In genomic region chr4:155578336-155579125, GRCm38 (mm10) we compare ENCODE assay signal across 12 mouse cellular contexts. TPM values are rescaled to one million over a fixed set of nuclear protein-coding genes. Genes with fewer than 3 reads are reported as not detected.
A peak's percentile ranks its signal among the peaks of the same experiment; 100 is the strongest.
DNase-seq lines count a peak whose midpoint lies in the region; ATAC-seq and TF ChIP-seq lines count a peak whose summit lies in the region.
"Had no signal": no experiment of that assay in that cellular context is flagged by ENCODE, and none has a peak within 500 bp of the region (broad histone marks: within the 10 kb centered on the region; RNA-seq: fewer than 3 reads in every experiment).

No protein-coding gene starts in this region.

- no peak for TF ChIP-seq POLR2A in lung, adult 2 months (IDR thresholded peaks at IDR 0.05; ENCODE audit: borderline replicate concordance, extremely low read depth, low read depth, low read length)

- WGBS in lung, adult 2 months: 77% methylated on average over 7 of the region's 7 CpGs
- 90% methylated on average over 7 of the region's 7 CpGs for WGBS in hindbrain, embryonic 11.5 days
- 88% methylated on average over 7 of the region's 7 CpGs for WGBS in intestine, postnatal 0 days

- no peaks in the 10 kb centered on the region for H3K27me3 ChIP-seq in hindbrain, embryonic 11.5 days (ENCODE audit: control insufficient read depth, insufficient read depth, low read length)
- H3K27me3 ChIP-seq in intestine, postnatal 0 days (replicated peaks; ENCODE audit: control insufficient read depth, insufficient read depth, low read length): no peaks in the 10 kb centered on the region
- H3K27me3 ChIP-seq: CH12.LX; embryonic facial prominence, embryonic 12.5 days; hindbrain, embryonic 12.5 days had no signal

- H3K4me2 ChIP-seq in hindbrain, embryonic 11.5 days (replicated peaks; ENCODE audit: low read depth, low read length): no peak overlapping the region
- H3K4me2 ChIP-seq in intestine, postnatal 0 days (replicated peaks; ENCODE audit: low read depth): no peak overlapping the region
- H3K4me2 ChIP-seq: embryonic facial prominence, embryonic 12.5 days; hindbrain, embryonic 12.5 days had no signal

- H3K4me1 ChIP-seq in lung, adult 2 months (ENCODE audit: control insufficient read depth, insufficient read depth, low read length): no peaks in the 10 kb centered on the region; the same call in 1 of the 2 replicates
- no peaks in the 10 kb centered on the region for H3K4me1 ChIP-seq in hindbrain, embryonic 11.5 days (replicated peaks; ENCODE audit: control insufficient read depth, insufficient read depth, low read length)
- H3K4me1 ChIP-seq in intestine, postnatal 0 days (replicated peaks; ENCODE audit: control insufficient read depth, insufficient read depth, low read length): 0 out of 2 replicates have a peak, but pooled peaks cover 3% of the 10 kb centered on the region
- H3K4me1 ChIP-seq: embryonic facial prominence, embryonic 12.5 days; hindbrain, embryonic 12.5 days had no signal

- TF ChIP-seq CTCF in lung, adult 2 months (IDR thresholded peaks at IDR 0.05; ENCODE audit: insufficient read depth, low read length): no peak
- TF ChIP-seq CTCF in intestine, postnatal 0 days (IDR thresholded peaks at IDR 0.05; ENCODE audit: low read depth): no peak

- 0 out of 2 replicates have a peak, but pooled peaks cover 3% of the 10 kb centered on the region for H3K36me3 ChIP-seq in hindbrain, embryonic 11.5 days (ENCODE audit: control insufficient read depth, insufficient read depth, low read length)
- H3K36me3 ChIP-seq in intestine, postnatal 0 days (ENCODE audit: control insufficient read depth, insufficient read depth): peaks cover 26% of the 10 kb centered on the region

- peak; percentile 42 to 54 for DNase-seq in lung, adult 18-20 months
- no peak for DNase-seq in lung, adult 2 months
- DNase-seq in adrenal gland, postnatal 36 days: peak; percentile 95
- peak; percentile 40 for DNase-seq in heart, postnatal 4 days
- DNase-seq in skeletal muscle tissue, adult 2 months (ENCODE audit: low read depth, low spot score): peak; percentile 80
- DNase-seq in cerebellum, postnatal 25 days: no peak
- DNase-seq in hindbrain, embryonic 11.5 days (ENCODE audit: low spot score): no peak

- H3K9me3 ChIP-seq in hindbrain, embryonic 11.5 days (ENCODE audit: control insufficient read depth, low read length): no peaks in the 10 kb centered on the region
- H3K9me3 ChIP-seq in intestine, postnatal 0 days (ENCODE audit: control insufficient read depth): no peaks in the 10 kb centered on the region
- H3K9me3 ChIP-seq: embryonic facial prominence, embryonic 12.5 days; hindbrain, embryonic 12.5 days had no signal

- H3K9ac ChIP-seq in hindbrain, embryonic 11.5 days (ENCODE audit: low read depth, low read length): no peak overlapping the region
- no peak overlapping the region for H3K9ac ChIP-seq in intestine, postnatal 0 days (ENCODE audit: low read depth, low read length)
- H3K9ac ChIP-seq: embryonic facial prominence, embryonic 12.5 days; hindbrain, embryonic 12.5 days; liver, embryonic 14.5 days had no signal

- H3K4me3 ChIP-seq in lung, adult 2 months (replicated peaks; ENCODE audit: extremely low read depth, low read depth, low read length): no peak overlapping the region
- no peak overlapping the region for H3K4me3 ChIP-seq in hindbrain, embryonic 11.5 days (ENCODE audit: low read depth, low read length)
- H3K4me3 ChIP-seq in intestine, postnatal 0 days (ENCODE audit: low read depth, low read length): no peak overlapping the region
- H3K4me3 ChIP-seq: embryonic facial prominence, embryonic 12.5 days; hindbrain, embryonic 12.5 days had no signal

- no peak overlapping the region for H3K27ac ChIP-seq in hindbrain, embryonic 11.5 days (ENCODE audit: low read depth, low read length)
- H3K27ac ChIP-seq in intestine, postnatal 0 days (ENCODE audit: low read depth, low read length): no peak overlapping the region
- H3K27ac ChIP-seq: embryonic facial prominence, embryonic 12.5 days; hindbrain, embryonic 12.5 days; liver, embryonic 14.5 days had no signal

- ATAC-seq in hindbrain, embryonic 11.5 days (ENCODE audit: low FRiP score): no peak
- no peak for ATAC-seq in intestine, postnatal 0 days

RNA-seq across cellular contexts. Expression of gene Nadk, which starts 16.4 kb away (rescaled TPM):
- 110 and 119 TPM in 2 replicates for polyA plus RNA-seq in lung, adult 2 months (2012; rRNA removed)
- 100 to 1,000 TPM; 175 to 310 TPM for total RNA-seq in adrenal gland, postnatal 36 days (2021)
- total RNA-seq in heart, postnatal 4 days (2021): 10 to 100 TPM; 33.6 to 36.3 TPM
- 94.6 and 103 TPM in 2 replicates for polyA plus RNA-seq in hindbrain, embryonic 11.5 days (2014; fragmentation: Nextera tagmentation; extraction: Ambion mirVana)
- polyA plus RNA-seq in intestine, postnatal 0 days (2015; fragmentation: Nextera tagmentation; extraction: Ambion mirVana): 46.7 and 49.2 TPM in 2 replicates

RNA-seq across cellular contexts. Expression of gene Slc35e2, which starts 22.7 kb away (rescaled TPM):
- 5.2 and 6.6 TPM in 2 replicates for polyA plus RNA-seq in lung, adult 2 months (2012; rRNA removed)
- total RNA-seq in adrenal gland, postnatal 36 days (2021): 10 to 100 TPM; 34.0 to 43.3 TPM
- total RNA-seq in heart, postnatal 4 days (2021): 10 to 100 TPM; 15.6 to 16.5 TPM
- polyA plus RNA-seq in hindbrain, embryonic 11.5 days (2014; fragmentation: Nextera tagmentation; extraction: Ambion mirVana): 17.0 and 18.1 TPM in 2 replicates
- 5.1 and 6.1 TPM in 2 replicates for polyA plus RNA-seq in intestine, postnatal 0 days (2015; fragmentation: Nextera tagmentation; extraction: Ambion mirVana)

RNA-seq across cellular contexts. Expression of gene Cdk11b, which starts 46.1 kb away (rescaled TPM):
- 21.3 and 29.1 TPM in 2 replicates for polyA plus RNA-seq in lung, adult 2 months (2012; rRNA removed)
- total RNA-seq in adrenal gland, postnatal 36 days (2021): 10 to 100 TPM; 42.5 to 52.6 TPM
- 10 to 100 TPM; 30.1 to 32.3 TPM for total RNA-seq in heart, postnatal 4 days (2021)
- 74.1 and 77.6 TPM in 2 replicates for polyA plus RNA-seq in hindbrain, embryonic 11.5 days (2014; fragmentation: Nextera tagmentation; extraction: Ambion mirVana)
- 60.3 and 73.0 TPM in 2 replicates for polyA plus RNA-seq in intestine, postnatal 0 days (2015; fragmentation: Nextera tagmentation; extraction: Ambion mirVana)

Comparison
In these comparisons a context has a peak if more than half of its experiments do, and no peak if none do; other contexts are left out.
1. DNase-seq: peak in lung, adult 18-20 months (2 of 2), adrenal gland, postnatal 36 days (2 of 2), heart, postnatal 4 days (single experiment) and skeletal muscle tissue, adult 2 months (single experiment); none in lung, adult 2 months (single experiment), cerebellum, postnatal 25 days (0 of 2) and hindbrain, embryonic 11.5 days (single experiment).